Mouse (Mus musculus): Measurements from ENCODE around the gene Dhx33.
A peak's percentile ranks its signal among the peaks of the same experiment; 100 is the strongest.

The Dhx33 gene

GRCm38 (mm10) chr11:70982030-70982429 lies 22.2 kb downstream of the Dhx33 start:
- DNase-seq (ENCODE audit: low read depth, low spot score): peak; percentile 40

GRCm38 (mm10) chr11:70980751-70981510 lies 23.3 kb downstream of the Dhx33 start:
- DNase-seq (ENCODE audit: low read depth, low spot score): peak; percentile 56

- DNase-seq (ENCODE audit: low read depth, low spot score): peak; percentile 86
Measured at GRCm38 (mm10) chr11:70980232-70980631, 24.0 kb downstream of the Dhx33 start.

- DNase-seq (ENCODE audit: low read depth, low spot score): no peak
Measured at GRCm38 (mm10) chr11:70977293-70977692, 26.9 kb downstream of the Dhx33 start.

- no peak for DNase-seq (ENCODE audit: low read depth, low spot score)
Measured at GRCm38 (mm10) chr11:70975193-70975592, 29.0 kb downstream of the Dhx33 start.

- DNase-seq (ENCODE audit: low read depth, low spot score): peak; percentile 43
Measured at GRCm38 (mm10) chr11:70973947-70974346, 30.3 kb downstream of the Dhx33 start.

- no peak for DNase-seq (ENCODE audit: low read depth, low spot score)
Measured at GRCm38 (mm10) chr11:70972586-70972985, 31.7 kb downstream of the Dhx33 start.

GRCm38 (mm10) chr11:70970560-70971540 lies 33.4 kb downstream of the Dhx33 start:
- DNase-seq (ENCODE audit: low read depth, low spot score): peak; percentile 27

- DNase-seq (ENCODE audit: low read depth, low spot score): peak; percentile 95
Measured at GRCm38 (mm10) chr11:70969821-70970559, 34.2 kb downstream of the Dhx33 start, which contains the start of the genes Nup88 and Rpain. Gene Nup88, minus strand, starts transcription at chr11:70969973. Gene Rpain, plus strand, starts transcription at chr11:70970213.

- DNase-seq (ENCODE audit: low read depth, low spot score): no peak
Measured at GRCm38 (mm10) chr11:70969271-70969794, 34.9 kb downstream of the Dhx33 start.

GRCm38 (mm10) chr11:70964222-70964907 lies 39.9 kb downstream of the Dhx33 start:
- no peak for DNase-seq (ENCODE audit: low read depth, low spot score)

- DNase-seq (ENCODE audit: low read depth, low spot score): no peak
Measured at GRCm38 (mm10) chr11:70960786-70961554, 43.3 kb downstream of the Dhx33 start.

- DNase-seq (ENCODE audit: low read depth, low spot score): no peak
Measured at GRCm38 (mm10) chr11:70954711-70955110, 49.5 kb downstream of the Dhx33 start.

- DNase-seq (ENCODE audit: low read depth, low spot score): no peak
Measured at GRCm38 (mm10) chr11:70944935-70945817, 59.1 kb downstream of the Dhx33 start.

GRCm38 (mm10) chr11:70943651-70944050 lies 60.6 kb downstream of the Dhx33 start:
- DNase-seq (ENCODE audit: low read depth, low spot score): no peak

- no peak for DNase-seq (ENCODE audit: low read depth, low spot score)
Measured at GRCm38 (mm10) chr11:70942596-70942995, 61.6 kb downstream of the Dhx33 start.

GRCm38 (mm10) chr11:70935316-70935715 lies 68.9 kb downstream of the Dhx33 start:
- no peak for DNase-seq (ENCODE audit: low read depth, low spot score)

Data from A20 (cell line).